Mouse (Mus musculus) heart, embryonic 14.5 days (tissue): ENCODE data around the gene Gm21988. TPM values are rescaled to one million over a fixed set of nuclear protein-coding genes. Genes with fewer than 3 reads are reported as not detected.

Source experiments
- ATAC-seq: fragments of 200-750 bp; cut with Nextera tagmentation; 2 replicates; pipeline ENCODE4 v1.8.0; 2017; ENCODE audit warnings: low read depth, moderate TSS enrichment; ENCODE audit not compliant: insufficient number of reproducible peaks, insufficient read depth, low FRiP score
- H3K27ac ChIP-seq, 2 experiments: fragments of 200-500 bp in 1 of 2; fragments of 300-500 bp in 1 of 2; sonication (generic) in 1 of 2; replicated peaks in 1 of 2; 2 replicates each; pipeline ENCODE4 v1.5.1; 2012 to 2014; ENCODE audit warnings: low read depth in 2 of 2, low read length in 2 of 2, control low read depth in 1 of 2, mild to moderate bottlenecking in 1 of 2, mixed read lengths in 1 of 2; ENCODE audit not compliant: control insufficient read depth in 1 of 2, insufficient read depth in 1 of 2
- H3K27me3 ChIP-seq: fragments of 300-500 bp; sonication (generic); 2 replicates; pipeline ENCODE4 v1.6.1; 2014; ENCODE audit warnings: mild to moderate bottlenecking, low read length, control low read depth; ENCODE audit not compliant: control insufficient read depth, insufficient read depth
- H3K36me3 ChIP-seq: fragments of 300-500 bp; sonication (generic); 2 replicates; pipeline ENCODE4 v1.6.1; 2014; ENCODE audit warnings: mild to moderate bottlenecking, control low read depth, low read length, mixed read lengths; ENCODE audit not compliant: control insufficient read depth, insufficient read depth
- H3K4me1 ChIP-seq, 2 experiments: fragments of 200-500 bp in 1 of 2; fragments of 300-500 bp in 1 of 2; sonication (generic) in 1 of 2; 2 replicates each; pipeline ENCODE4 v1.6.1; 2012 to 2014; ENCODE audit warnings: low read length in 2 of 2, control low read depth in 1 of 2, mixed read lengths in 1 of 2; ENCODE audit not compliant: control insufficient read depth in 2 of 2, insufficient read depth in 2 of 2
- H3K4me2 ChIP-seq: fragments of 300-500 bp; sonication (generic); 2 replicates; pipeline ENCODE4 v1.6.1; 2014; ENCODE audit warnings: mild to moderate bottlenecking, low read length
- H3K4me3 ChIP-seq, 2 experiments: fragments of 200-500 bp in 1 of 2; fragments of 300-500 bp in 1 of 2; sonication (generic) in 1 of 2; 2 replicates each; pipeline ENCODE4 v1.5.1; 2012 to 2014; ENCODE audit warnings: low read length in 2 of 2, mild to moderate bottlenecking in 2 of 2, control low read depth in 1 of 2, low read depth in 1 of 2, moderate library complexity in 1 of 2; ENCODE audit not compliant: control insufficient read depth in 1 of 2, insufficient read depth in 1 of 2
- H3K9ac ChIP-seq: fragments of 300-500 bp; sonication (generic); 2 replicates; pipeline ENCODE4 v1.6.1; 2014; ENCODE audit warnings: mild to moderate bottlenecking, low read length
- H3K9me3 ChIP-seq: fragments of 300-500 bp; sonication (generic); 2 replicates; pipeline ENCODE4 v1.6.1; 2016; ENCODE audit warnings: low read length, control low read depth; ENCODE audit not compliant: control insufficient read depth
- WGBS: fragments of 180-500 bp; shearing (Covaris S2); extraction: QIAGEN DNeasy Blood & Tissue Kit; methylation state at CpG from one replicate; pipeline ENCODE4 v1.1.7; 2014; 5-methylcytosine and 5-hydroxymethylcytosine counted together
- polyA plus RNA-seq: library from polyadenylated mRNA; unstranded; fragments of >200 nt; fragmentation: Nextera tagmentation; extraction: Ambion mirVana; gene quantifications from 2 replicates; pipeline ENCODE4 v1.2.1, GENCODE M21; 2014

The Gm21988 gene
- polyA plus RNA-seq, 1 experiment from 2014 or later = 12.2 TPM

DNA sequence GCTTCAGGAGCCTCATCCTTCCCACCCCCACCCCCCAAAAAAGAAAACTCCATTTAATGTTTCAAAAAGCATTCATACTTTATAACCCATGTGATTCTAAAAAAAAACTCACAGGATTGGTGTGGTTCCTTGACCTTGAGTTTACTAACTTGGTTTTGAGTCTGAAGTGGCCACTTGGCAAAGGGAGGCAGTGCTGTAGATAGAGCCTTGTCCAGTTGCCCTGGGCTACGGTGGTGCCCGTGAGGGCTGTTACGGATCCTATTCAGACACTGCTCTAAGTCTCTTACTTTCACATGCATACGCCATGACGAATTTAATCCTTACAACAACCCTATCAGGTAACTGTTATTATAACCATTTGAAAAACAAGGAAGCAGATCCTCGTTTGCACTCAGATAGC is 27.7 kb downstream of the Gm21988 start:
- Histone ChIP-seq H3K4me1 (peaks cover 0 to 13% of the 10 kb centered on the region in 2 experiments; a peak in 3 of 4 replicates), H3K4me2 (no peak overlapping the region), H3K4me3 (no peak overlapping the region), H3K27ac (no peak overlapping the region), H3K9ac (no peak overlapping the region), H3K27me3 (peaks cover 58% of the 10 kb centered on the region), H3K9me3 (no peaks in the 10 kb centered on the region), H3K36me3 (no peaks in the 10 kb centered on the region)
- ATAC-seq = no peak
- WGBS = 68% methylated on average over 6 of the region's 6 CpGs

DNA sequence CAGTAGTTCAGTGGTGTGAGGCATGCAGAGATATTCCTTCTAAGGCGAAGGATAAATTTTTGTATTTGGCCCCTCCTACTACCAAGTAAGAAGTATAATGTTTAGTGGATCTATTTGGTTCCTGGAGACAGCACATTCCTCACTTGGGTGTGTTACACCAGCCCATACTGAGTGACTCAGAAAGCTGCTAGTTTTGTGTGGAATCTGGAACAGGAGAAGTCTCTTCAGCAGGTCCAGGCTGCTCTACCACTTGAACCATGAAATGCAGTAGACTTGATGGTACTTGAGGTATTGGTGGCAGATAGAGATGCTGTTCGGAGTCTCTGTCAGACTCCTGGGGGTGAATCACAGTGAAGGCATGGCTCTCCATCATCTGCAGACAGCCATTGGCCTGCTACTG is 28.9 kb downstream of the Gm21988 start:
- Histone ChIP-seq H3K9ac (no peak overlapping the region), H3K4me3 (no peak overlapping the region), H3K9me3 (no peaks in the 10 kb centered on the region), H3K4me1 (peaks cover 0 to 13% of the 10 kb centered on the region in 2 experiments; a peak in 3 of 4 replicates), H3K4me2 (no peak overlapping the region), H3K36me3 (no peaks in the 10 kb centered on the region), H3K27me3 (peaks cover 45% of the 10 kb centered on the region), H3K27ac (no peak overlapping the region)
- WGBS = 76% methylated on average over 2 of the region's 2 CpGs
- no peak for ATAC-seq

DNA sequence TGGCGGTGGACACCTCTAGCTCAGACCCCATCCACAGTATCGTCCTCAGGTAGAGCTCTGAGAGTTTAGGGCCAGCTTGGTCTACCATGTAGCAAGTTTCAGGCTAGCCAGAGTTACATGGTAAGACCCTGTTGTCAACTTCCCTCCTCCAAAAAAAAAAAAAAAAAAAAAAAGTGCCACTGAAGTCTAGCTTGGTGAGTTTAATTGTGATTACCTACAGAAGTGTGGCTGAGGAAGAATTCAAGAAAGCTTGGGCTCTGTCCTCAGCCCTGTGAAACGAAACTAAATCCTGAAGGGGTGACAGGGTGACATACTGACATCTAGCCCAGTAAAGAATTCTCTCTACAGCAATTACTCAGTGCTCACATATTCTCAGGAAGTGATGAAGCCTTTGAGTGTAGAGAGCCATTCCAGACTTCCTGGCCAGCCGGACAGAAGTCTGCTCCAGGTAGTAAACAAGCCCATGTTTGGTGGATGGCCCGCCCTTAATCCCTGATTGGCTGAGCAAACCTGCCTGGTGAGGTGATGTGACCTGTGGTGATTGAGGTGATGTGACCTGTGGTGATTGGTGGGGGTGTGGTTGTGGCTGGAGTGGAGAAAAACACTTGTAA is 30.7 kb downstream of the Gm21988 start:
- ATAC-seq = no peak
- 55% methylated on average over 5 of the region's 5 CpGs for WGBS
- no peak overlapping the region for H3K4me3 ChIP-seq

DNA sequence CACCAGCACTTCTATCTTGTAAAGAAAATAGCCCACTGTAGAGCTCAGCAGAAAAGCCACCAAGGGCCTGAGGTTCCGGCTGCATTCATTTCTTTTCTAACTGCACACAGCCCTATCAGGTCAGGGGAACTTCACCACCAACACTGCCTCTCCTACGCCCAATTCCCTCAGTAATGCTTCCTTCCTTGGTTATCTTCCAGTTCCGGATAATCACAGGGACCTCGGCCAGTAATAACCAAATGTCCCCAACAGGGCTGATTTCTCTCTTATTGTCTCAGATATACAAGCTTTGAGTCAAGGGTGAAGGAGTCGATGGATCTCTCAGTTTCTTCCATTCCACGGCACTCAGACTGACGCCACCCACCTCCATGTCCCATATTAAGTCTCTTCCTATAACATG is 32.3 kb downstream of the Gm21988 start:
- ATAC-seq = no peak
- H3K9ac ChIP-seq = no peak overlapping the region
- no peaks in the 10 kb centered on the region for H3K9me3 ChIP-seq
- peaks cover 12% of the 10 kb centered on the region for H3K27me3 ChIP-seq
- H3K4me1 ChIP-seq = no peaks in the 10 kb centered on the region
- H3K36me3 ChIP-seq = no peaks in the 10 kb centered on the region
- H3K4me3 ChIP-seq = no peak overlapping the region
- no peak overlapping the region for H3K4me2 ChIP-seq
- 58% methylated on average over 7 of the region's 7 CpGs for WGBS
- H3K27ac ChIP-seq = no peak overlapping the region

More for the DNA sequence above, 30.7 kb downstream of the Gm21988 start:
- Histone ChIP-seq H3K27me3 (peaks cover 27% of the 10 kb centered on the region), H3K9me3 (no peaks in the 10 kb centered on the region), H3K9ac (no peak overlapping the region), H3K4me2 (no peak overlapping the region), H3K27ac (no peak overlapping the region), H3K36me3 (no peaks in the 10 kb centered on the region), H3K4me1 (peaks cover 0 to 2% of the 10 kb centered on the region in 2 experiments; a peak in 2 of 4 replicates)

DNA sequence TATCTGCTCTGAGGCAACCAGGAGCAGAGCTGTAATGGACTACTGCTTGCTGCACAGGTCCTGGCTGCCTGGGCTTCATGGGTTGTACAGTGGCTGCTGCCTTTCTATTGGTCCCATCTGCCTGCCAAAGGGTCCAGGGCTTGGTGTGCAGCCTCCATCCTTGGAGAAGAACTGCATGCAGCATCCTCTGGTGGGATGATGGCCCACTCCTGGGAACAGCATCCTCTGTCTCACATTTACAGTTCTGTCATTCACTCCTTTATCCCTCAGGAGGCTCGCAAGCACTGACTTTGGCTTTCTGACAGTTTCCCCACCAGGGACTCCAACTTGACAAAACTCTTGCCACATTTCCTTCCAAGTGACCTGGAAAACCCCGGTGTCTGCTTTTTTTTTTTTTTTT is 32.8 kb downstream of the Gm21988 start:
- no peak for ATAC-seq
- Histone ChIP-seq H3K9me3 (no peaks in the 10 kb centered on the region), H3K36me3 (no peaks in the 10 kb centered on the region), H3K4me2 (no peak overlapping the region), H3K27ac (no peak overlapping the region), H3K4me3 (no peak overlapping the region), H3K4me1 (no peaks in the 10 kb centered on the region), H3K27me3 (peaks cover 8% of the 10 kb centered on the region), H3K9ac (no peak overlapping the region)
- WGBS = 64% methylated on average over 2 of the region's 2 CpGs

DNA sequence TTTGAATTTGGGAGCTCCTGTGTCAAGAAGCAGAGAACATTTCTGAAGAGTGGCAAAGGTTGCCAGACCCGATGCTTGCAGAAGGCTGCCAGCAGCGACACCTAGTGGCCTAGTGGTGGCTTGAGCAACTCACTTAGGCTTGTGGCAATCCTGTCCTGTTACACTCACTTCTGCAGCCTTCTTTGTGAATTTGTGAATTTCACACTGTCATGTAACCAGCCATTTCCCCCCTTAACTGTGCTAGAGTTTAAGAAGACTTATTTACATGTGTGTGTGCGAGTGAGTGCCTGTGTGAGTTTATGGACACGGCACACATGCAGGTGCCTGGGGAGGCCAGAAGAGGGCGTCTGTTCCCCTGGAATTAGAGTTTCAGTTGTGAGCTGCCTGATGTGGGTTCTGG is 37.9 kb downstream of the Gm21988 start:
- Histone ChIP-seq H3K4me3 (no peak overlapping the region), H3K27ac (no peak overlapping the region), H3K9me3 (no peaks in the 10 kb centered on the region), H3K36me3 (no peaks in the 10 kb centered on the region), H3K4me2 (no peak overlapping the region), H3K4me1 (no peaks in the 10 kb centered on the region), H3K27me3 (no peaks in the 10 kb centered on the region; the same call in 1 of the 2 replicates), H3K9ac (no peak overlapping the region)
- WGBS = 37% methylated on average over 5 of the region's 5 CpGs
- ATAC-seq = no peak

DNA sequence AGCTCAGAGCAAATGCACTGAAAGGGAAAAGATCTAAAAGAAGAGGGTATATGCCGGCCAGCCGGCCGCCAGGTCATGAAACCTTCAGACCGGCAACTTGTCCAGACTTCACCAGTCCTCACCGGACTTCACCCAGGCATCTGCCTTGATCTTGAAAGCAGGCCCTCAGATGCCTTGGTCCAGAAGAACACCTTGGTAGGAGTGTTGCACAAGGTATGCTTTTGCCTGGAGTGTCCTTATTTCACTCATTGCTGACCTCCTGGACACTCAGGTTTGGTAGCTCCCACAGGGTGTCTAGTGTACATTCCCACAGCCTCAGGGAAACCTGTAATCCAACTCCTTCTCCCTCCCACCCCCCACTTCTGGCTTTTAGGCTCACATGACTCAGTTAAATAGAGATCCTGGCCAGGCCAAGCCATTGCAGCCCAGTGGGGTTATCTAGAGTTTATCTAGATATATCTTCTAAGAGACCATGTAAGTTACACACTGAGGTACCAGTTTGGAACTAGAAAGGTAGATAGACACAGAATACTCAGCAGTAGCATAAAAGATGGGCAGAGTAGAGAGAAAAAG is 39.5 kb downstream of the Gm21988 start:
- no peaks in the 10 kb centered on the region for H3K4me1 ChIP-seq
- ATAC-seq = no peak
- H3K36me3 ChIP-seq = no peaks in the 10 kb centered on the region
- 82% methylated on average over 5 of the region's 5 CpGs for WGBS
- no peak overlapping the region for H3K4me3 ChIP-seq
- no peak overlapping the region for H3K27ac ChIP-seq
- H3K4me2 ChIP-seq = no peak overlapping the region
- H3K9me3 ChIP-seq = no peaks in the 10 kb centered on the region; the same call in 1 of the 2 replicates
- H3K9ac ChIP-seq = no peak overlapping the region
- no peaks in the 10 kb centered on the region for H3K27me3 ChIP-seq

DNA sequence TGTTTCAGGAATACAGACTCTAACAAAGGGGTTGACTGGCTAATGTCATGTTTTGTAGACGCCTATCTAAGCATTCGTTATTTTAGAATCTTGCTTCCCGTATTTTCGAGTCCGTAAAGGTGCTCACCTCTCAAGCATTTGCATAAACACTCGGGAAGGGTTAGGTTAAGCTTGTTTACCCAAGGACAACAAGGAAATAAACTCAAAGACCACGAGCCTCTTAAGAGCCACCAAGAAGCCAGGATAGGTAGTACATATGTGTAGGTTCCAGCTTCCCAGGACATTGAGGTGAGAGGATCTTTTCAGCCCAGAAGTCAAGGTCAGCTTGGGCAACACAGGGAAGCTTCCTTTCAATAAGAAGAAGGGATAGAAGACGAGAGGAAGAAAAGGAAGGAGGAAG is 40.5 kb downstream of the Gm21988 start:
- 81% methylated on average over 8 of the region's 8 CpGs for WGBS

More for the DNA sequence above, 40.5 kb downstream of the Gm21988 start:
- H3K9ac ChIP-seq = no peak overlapping the region
- H3K27me3 ChIP-seq = no peaks in the 10 kb centered on the region
- no peaks in the 10 kb centered on the region for H3K36me3 ChIP-seq
- H3K4me3 ChIP-seq = no peak overlapping the region
- no peak for ATAC-seq
- no peak overlapping the region for H3K27ac ChIP-seq
- no peak overlapping the region for H3K4me2 ChIP-seq
- H3K9me3 ChIP-seq = no peaks in the 10 kb centered on the region; the same call in 1 of the 2 replicates
- H3K4me1 ChIP-seq = no peaks in the 10 kb centered on the region
